Mouse (Mus musculus): Measurements from ENCODE around the gene Clasp2.
"Not testable (repeated sequence)": the region's sequence is repeated elsewhere in the genome, so short reads cannot be mapped to it uniquely, and the experiment has no call there.

Gene Clasp2

DNA sequence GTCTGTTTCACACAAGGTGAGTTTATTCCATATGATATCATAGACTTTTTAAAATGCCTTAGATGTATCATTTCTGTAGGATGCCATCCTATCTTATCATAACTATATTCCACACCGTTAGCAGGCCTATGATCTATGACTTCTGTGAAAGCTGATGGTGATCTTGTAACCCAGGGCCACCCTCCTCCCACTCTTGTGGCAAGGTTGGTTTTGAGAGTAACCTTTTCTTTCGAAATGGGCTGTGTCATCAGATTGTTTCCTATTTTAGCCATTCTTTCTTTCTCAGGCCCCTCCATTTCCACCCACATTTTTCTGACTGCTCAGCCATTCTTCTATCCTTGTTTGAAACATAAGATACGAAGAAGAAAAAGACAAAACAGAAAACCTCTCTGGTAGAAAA is 88.9 kb downstream of the Clasp2 start:
- DNase-seq, result no peak

DNA sequence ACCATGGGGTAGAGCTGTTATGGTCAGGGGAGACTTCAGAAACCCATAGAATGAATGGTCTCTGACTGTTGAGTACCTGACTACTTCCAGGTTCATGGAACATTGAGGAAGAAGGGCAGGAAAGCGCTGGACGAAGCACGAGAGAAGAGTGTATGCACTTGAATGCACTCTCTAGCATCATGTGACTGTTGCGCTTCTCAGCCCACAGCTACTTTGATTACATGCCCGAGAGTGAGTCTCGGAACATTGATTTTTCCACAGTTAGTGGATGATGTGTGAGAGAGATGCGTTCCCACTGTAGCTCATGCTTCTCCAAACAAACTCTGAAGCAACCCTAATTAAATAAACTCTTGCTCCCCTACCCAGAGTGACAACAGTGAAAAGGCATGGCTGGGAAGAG is 92.2 kb downstream of the Clasp2 start:
- no peak for DNase-seq

DNA sequence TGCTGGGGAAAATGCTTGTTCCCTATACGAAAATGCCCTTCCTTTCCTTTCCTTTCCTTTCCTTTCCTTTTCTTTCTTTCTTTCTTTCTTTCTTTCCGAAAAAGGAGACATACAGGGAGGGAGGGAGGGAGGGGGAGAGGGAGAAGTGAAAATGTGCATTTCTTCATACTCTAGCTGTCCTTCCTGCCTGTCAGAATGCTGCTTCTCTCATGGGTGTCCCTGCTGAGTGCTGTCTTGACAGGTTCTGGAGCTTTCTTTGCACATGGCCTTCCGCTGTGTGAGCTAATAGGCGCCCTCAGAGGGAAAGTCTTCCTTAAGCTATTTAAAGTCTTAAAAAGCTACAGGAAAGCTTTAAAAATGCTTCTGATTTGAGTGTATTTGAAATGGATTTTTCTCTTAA is 95.7 kb downstream of the Clasp2 start:
- no peak for DNase-seq

GRCm38 (mm10) chr9:113837461-113837860 is 96.2 kb downstream of the Clasp2 start:
- DNase-seq, result no peak

DNA sequence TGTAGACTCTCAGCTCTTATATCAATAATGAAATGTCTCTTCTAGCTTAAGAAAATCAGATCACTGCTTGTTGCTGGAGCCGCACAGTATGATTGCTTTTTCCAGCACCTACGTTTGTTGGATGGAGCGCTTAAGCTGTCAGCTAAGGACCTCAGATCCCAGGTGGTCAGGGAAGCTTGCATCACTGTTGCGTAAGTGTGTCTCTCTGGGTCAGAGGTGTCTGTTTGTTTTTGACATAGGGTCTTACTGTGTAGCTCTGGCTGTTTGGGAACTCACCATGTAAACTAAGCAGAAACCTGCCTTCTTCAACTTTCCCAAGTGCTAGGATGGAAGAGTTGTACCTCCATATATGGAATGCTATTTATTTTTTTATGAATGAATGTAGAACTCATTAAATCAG is 102.8 kb downstream of the Clasp2 start:
- no peak for DNase-seq

- no peak for DNase-seq
Observed at GRCm38 (mm10) chr9:113855441-113855840, 114.2 kb downstream of the Clasp2 start.

DNA sequence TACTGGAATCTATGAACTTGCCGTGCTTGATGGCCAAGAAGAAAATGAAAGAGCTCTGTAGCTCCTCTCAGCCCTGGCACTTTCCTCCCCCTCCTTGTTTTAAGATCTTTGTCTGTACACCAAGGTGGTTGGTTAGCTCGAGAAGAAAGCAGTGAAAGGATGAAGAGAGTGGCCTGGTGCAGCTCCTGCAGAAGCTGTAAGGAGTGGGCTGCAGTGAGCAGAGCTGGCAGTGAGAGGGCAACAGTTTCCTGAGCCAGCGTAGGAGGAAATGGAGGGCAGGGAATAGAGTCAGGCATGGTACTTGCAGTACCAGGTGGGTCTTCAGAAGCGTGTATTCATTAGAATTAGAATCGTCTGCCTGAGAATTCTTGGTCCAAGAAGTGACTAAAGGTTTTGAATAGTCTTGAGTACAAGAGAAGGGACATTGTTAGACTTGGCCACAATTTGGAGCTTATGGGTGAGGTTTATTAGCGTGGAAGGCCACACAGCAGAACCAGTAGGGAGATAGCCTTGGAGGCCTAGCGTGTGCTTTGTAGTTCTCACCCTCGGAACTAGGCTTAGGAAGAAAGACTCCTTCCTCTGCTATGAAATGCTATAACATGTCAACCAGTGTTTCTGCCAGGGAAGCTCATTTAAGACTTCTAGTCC is 116.1 kb downstream of the Clasp2 start:
- DNase-seq, result no peak

GRCm38 (mm10) chr9:113857929-113858440 is 116.7 kb downstream of the Clasp2 start:
- DNase-seq, result no peak

DNA sequence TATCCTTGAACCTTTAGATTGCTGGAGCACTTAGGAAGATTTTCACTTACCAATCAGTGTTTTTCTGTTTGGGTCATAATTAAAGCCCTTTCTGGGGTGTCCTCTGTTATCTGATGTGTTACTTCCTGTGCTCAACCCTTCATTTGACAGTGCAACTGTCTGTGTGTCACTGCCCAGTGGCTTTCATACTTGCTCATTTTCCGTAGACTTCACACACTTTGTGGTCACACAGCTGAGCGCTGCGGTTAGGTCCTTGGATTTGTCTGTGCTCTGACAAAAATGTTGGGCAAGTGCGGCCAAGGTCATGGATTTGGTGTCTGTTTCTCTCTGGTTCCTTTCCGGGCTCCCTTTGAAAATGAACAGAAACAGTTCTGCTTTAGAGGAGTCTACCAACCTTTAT is 118.1 kb downstream of the Clasp2 start:
- DNase-seq, result no peak

DNA sequence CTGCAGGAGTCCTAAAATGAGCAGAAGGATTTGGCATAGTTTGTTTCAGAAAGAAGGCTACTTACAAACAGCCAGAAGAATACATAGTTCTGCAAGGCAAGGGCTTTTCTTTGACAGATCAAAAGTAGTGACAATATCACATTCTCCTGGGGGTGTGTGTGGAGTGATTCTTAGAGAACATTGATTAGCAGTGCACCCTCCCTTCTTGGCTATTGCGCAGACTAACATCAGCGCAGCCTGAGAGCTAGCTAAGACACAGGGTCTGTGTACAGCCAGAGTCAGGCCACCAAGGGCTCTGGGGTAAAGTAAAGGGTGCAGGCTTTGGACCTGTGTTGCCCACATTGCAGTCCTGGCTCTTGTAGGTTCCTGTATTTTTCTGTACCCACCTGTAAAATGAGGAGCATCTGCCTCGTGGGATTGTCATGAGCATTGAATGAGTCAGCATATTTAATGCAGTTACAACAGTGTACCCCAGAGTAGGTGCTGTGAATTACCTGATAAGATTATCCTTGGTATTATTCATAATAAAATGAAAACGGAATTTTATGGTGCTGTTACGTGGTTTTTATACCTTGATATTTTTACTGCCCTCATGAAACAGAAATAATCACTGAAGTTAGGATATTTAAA is 122.2 kb downstream of the Clasp2 start:
- no peak for DNase-seq

DNA sequence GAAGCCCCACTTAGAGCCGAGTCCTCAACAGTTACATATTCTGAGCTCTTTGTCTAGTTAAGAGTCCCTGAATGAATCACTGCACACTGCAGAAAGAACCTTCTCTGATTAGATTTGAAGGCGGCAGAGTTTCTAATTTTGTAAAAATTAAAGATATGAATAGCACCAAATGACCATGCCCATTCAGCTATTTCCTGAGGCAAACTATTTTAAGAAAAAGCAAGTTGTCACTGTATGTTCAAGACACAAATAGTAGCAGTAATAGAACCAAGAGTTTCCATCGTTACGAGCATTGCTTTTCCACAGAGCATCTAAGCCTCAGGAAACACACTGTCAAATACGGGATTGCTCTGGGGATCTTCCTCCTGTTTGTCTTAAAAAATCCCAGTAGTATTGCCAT is 126.7 kb downstream of the Clasp2 start:
- DNase-seq, result no peak

DNA sequence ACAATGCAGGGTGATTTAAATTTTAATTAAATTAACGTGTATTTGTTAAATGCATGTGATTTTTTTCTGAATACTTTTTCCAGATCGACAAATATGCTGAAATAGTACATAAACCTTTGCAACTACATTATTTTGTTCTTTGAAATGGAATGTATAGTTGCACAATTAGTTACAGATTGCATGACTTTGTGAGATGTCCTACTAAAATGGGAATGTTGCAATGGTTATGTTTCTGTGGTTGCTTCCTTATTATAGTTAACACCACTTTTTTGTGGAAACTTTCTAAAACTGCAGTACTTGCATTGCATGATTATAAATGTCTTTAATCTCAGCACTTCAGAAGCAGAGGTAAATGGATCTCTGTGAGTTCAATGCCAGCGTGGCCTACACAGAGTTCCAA is 153.6 kb downstream of the Clasp2 start:
- no peak for DNase-seq

DNA sequence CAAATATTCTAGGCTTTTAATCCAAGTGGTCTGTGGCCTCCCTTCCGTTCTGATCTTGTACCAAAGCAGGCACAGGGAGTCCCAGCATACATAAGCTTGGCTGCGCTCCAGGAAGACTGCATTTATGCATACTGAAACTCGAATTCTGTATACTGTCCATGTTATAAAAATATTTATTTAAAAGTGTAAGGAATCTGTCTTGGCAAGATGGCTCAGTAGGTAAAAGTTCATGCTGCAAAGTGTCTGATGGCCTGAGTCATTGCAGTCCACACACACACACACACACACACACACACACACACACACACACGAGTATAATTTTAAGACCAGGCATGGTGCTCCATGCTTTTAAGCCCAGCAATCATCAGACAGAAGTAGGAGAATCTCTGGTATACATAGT is 161.9 kb downstream of the Clasp2 start:
- DNase-seq, result no peak

DNA sequence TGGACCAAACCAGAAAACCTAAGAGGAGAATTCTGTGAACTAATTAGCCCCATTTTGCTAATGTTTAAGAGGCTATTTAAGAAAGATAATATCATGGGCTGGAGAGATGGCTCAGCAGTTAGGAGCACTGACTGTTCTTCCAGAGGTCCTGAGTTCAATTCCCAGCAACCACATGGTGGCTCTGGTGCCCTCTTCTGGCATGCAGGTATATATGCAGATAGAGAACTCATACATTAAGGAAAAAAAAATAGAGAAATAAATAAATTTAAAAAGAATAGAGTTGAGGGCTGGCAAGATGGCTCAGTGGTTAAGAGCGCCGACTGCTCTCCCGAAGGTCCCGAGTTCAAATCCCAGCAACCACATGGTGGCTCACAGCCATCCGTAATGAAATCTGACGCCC is 163.0 kb downstream of the Clasp2 start:
- DNase-seq, result not testable (repeated sequence)

DNA sequence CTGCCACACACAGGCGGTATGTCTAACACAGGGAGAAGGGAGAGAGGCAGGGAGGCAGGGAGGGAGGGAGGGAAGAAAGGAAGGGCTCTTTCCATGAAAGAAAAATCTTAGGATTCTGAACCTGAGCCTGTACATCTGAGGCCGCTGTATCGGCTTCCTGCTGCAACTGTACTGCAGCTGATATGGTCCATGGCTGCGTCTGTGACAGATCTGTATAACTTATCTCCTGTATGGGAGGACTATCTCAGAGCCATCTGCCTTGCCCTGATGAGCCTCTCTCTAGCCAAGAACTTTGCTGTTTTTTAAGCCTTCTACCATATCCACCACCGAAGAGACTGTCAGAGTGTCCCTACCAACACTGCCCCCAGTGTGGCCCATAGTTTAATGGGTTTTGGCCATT is 174.5 kb downstream of the Clasp2 start:
- no peak for DNase-seq

GRCm38 (mm10) chr9:113922677-113923076 is 181.4 kb downstream of the Clasp2 start:
- no peak for DNase-seq

DNA sequence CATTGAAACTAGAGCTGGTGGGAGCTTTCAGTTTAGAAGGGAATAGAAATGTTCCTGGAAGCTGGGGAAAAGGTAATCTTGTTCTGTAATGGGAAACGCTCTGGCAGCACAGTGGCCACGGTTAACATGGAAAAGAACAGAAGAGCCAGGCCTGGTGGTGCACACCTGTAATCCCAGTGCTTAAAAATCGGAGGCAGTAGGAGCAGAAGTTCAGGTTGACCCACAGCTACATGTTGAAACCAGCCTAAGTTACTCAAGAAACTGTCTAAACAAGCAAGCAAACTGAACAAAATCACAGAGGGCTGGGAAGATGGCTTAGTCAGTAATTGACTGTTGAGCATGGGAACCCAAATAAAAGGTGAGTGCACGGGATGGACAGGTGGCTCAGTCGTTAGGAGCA is 183.6 kb downstream of the Clasp2 start:
- no peak for DNase-seq

DNA sequence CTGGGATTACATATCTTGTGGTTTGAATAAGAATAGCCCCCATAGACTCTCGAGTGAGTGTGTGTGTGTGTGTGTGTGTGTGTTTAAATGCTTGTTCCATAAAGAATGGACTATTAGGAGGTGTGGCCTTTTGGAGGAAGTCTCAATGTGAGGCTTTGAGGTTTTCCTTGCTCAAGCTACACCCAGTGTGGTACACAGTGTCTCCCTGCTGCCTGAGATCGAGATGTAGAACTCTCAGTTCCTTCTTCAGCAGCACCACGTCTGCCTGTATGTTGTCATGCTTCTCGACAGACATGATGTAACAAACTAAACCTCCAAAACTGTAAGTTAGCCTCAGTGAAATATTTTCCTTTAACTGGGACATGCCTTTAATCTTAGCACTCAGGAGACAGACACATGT is 187.3 kb downstream of the Clasp2 start:
- no peak for DNase-seq

DNA sequence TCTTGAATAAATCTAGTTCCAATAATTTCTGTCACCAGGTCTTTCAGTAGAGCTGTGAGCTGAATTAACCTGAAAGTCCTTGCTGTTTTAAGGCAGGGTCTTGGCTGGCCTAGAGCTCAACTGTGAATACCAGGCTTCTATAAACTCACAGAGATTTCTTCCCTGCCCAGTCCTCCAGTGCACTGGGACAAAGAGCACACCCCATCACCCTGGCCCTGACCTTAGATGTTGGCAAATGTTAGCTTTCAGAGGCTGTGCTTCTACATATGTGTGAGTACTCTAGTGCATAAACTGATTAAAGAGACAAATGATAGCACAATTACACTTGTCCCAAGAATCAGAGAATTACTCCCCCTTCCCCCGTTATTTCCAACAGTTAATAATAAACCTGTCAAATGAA is 188.4 kb downstream of the Clasp2 start:
- DNase-seq, result no peak

DNA sequence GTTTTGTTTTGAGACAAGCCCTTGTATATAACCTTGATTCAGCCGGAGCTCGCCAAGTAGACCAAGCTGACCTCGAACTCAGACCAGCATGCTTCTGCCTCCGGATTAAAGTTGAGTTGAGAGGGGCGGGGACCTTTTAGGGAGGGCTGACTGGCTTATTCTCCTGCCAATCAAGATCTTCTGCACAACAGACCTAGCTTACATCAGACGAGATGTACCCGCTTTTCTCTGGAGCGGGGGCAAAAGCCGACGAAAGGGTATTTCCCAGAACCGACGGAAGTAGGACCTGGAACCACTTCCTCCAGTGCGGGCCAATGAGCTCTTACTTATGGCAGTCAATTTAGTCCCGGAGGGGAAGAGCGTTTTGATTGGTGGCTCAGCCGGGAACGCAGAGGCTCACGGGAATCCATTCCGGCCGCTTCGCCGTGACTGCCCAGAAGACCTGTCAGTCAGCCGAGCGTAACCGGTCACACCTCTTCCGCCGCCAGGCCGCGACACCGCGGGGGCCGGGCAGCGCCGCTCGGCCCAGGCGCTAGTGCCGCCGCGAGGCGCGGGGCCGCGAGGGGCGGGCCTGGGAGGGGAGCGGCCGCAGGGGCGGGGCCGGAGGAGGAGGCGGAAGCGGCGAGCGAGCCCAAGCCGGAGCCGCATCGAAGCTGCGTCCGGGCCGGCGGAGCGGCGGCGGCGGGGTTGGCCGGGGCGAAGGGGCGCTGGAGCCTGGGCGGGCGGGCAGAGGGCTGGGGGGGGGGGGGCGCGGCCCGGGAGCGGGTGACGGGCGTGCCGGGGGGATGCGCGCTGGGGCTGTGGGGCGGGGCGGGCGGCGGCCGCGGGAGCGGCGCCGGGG is 189.5 kb downstream of the Clasp2 start, which contains the start of gene Ubp1:
Ubp1 (plus strand) TSS at position 401 of the 841 bp plus-strand sequence.
- DNase-seq, result peak; percentile 97

- DNase-seq, result peak; percentile 29
Observed at GRCm38 (mm10) chr9:113931375-113932099, 190.3 kb downstream of the Clasp2 start.

- no peak for DNase-seq
Observed at GRCm38 (mm10) chr9:113932100-113932470, 190.8 kb downstream of the Clasp2 start.

DNA sequence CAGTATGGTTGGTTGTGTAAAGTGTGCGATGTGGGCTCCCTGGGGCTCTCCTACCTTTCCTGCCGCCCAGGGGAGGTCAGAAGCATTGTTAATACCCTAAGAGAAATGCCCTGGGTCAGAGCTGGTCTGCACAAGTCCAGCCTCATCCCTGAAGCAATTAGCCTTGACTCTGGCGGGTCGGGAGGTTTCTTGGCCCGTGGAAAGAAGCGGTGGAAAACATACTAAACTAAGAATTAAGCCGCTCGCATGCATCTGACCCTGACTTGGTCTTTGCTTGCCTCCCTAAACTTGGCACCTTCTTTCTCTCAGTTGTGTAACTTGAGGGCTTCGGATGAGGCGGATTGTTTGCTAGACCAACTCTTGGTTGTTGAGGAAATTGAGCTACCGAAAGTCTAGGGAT is 191.2 kb downstream of the Clasp2 start:
- DNase-seq, result no peak

All from right cerebral cortex, postnatal 25 days (tissue).